Mouse (Mus musculus) G1E (cell line): ENCODE data around the gene Fgfr2.

Source experiments
- CTCF ChIP-seq: IDR thresholded peaks from 2 replicates; pipeline ENCODE4 v1.5.1; 2012; ENCODE audit warnings: low read depth, low read length, inconsistent platforms, mixed read lengths
- TAL1 ChIP-seq: conservative IDR thresholded peaks from 2 replicates; pipeline ENCODE4 v1.6.1; 2012; ENCODE audit warnings: low read depth, low read length, inconsistent platforms, mixed read lengths

- no peak for TF ChIP-seq TAL1
- TF ChIP-seq CTCF, result no peak
These were observed 380.2 kb downstream of the Fgfr2 start for GRCm38 (mm10) chr7:132742912-132743311.
